Mouse (Mus musculus): Measurements from ENCODE around the gene Fastkd1. TPM values are rescaled to one million over a fixed set of nuclear protein-coding genes. Genes with fewer than 3 reads are reported as not detected.
"Not testable (repeated sequence)": the region's sequence is repeated elsewhere in the genome, so short reads cannot be mapped to it uniquely, and the experiment has no call there.

Fastkd1 gene
- total RNA-seq, 2 experiments from 2014 or later: 17.7 to 19.0 TPM

DNA sequence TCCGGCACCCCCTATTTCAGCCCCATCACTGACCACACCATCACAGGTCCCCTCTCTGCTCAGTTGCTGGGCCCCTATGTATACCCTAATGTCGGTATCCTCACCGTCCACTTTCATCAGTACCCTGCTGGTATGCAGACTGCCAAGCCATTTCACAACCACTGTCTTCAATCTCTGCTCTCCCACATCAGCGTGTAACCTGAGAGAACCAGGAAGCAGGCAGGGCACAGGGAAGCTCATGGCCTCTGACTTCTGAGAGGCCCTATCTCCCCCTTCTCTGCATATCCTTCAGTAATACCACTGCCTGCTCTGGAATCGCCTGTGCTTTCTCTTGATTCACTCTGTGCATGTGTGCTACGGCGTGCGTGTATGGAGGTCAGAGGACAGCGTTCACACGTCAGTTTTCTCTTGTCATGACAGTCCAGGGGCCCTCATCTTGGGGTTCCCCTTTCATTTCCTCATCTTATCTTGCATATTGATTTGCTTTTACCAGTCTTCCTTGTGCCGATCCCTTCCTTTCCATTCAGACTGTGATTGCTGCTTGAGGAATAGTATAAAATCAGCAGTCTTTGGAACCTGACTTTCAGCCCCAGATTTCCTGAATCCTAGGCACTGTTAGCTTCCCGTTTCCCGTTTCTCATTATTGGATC, 49.4 kb downstream of the Fastkd1 start:
- Histone ChIP-seq H3K27ac (no peak overlapping the region), H3K4me3 (no peak overlapping the region)
- DNase-seq (ENCODE audit: low spot score in 2 of 2): no peak
- TF ChIP-seq CTCF (conservative IDR thresholded peaks at IDR 0.05): no peak

DNA sequence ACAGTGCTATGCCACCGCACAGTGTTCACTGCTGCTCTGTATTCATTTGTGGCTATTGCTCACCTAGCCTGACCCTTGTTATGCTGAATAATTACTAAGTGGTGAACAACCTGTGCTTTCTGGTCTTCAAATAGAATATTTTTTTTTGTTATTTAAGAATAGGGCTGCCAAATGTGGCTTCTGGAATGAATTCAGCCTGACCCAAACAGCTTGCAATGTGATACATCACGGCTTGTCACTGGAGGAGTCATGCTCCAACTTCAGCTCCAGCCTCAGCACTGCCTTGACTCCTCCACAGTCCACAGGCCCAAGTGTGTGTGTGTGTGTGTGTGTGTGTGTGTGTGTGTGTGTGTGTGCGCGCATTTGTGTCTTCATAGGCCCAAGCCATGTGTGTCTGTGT, 54.0 kb downstream of the Fastkd1 start:
- TF ChIP-seq CTCF (conservative IDR thresholded peaks at IDR 0.05): no peak
- no peak overlapping the region for H3K4me3 ChIP-seq
- DNase-seq (ENCODE audit: low spot score in 2 of 2): no peak
- no peak overlapping the region for H3K27ac ChIP-seq

DNA sequence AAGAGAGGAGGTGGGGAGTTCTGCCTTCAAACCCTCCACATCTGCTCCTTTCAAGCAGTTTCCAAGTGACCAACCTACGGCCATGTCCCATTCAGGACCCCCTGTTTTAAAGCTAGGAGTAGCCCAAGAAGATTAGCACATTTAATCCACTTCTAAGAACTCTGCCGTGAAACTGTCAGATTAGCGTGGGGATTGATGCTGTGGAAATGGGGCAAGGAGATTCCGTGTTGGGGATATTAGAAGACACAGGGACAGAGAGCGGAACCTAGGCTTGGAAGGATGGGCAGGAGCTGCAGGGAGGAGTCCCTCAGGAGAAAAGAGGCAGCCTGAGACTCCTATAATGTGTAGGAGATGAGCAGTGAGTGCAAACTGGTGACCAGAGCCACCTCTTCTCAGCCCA, 63.6 kb downstream of the Fastkd1 start:
- TF ChIP-seq CTCF (conservative IDR thresholded peaks at IDR 0.05): no peak
- Histone ChIP-seq H3K4me3 (no peak overlapping the region), H3K27ac (no peak overlapping the region)
- no peak for DNase-seq (ENCODE audit: low spot score in 2 of 2)

DNA sequence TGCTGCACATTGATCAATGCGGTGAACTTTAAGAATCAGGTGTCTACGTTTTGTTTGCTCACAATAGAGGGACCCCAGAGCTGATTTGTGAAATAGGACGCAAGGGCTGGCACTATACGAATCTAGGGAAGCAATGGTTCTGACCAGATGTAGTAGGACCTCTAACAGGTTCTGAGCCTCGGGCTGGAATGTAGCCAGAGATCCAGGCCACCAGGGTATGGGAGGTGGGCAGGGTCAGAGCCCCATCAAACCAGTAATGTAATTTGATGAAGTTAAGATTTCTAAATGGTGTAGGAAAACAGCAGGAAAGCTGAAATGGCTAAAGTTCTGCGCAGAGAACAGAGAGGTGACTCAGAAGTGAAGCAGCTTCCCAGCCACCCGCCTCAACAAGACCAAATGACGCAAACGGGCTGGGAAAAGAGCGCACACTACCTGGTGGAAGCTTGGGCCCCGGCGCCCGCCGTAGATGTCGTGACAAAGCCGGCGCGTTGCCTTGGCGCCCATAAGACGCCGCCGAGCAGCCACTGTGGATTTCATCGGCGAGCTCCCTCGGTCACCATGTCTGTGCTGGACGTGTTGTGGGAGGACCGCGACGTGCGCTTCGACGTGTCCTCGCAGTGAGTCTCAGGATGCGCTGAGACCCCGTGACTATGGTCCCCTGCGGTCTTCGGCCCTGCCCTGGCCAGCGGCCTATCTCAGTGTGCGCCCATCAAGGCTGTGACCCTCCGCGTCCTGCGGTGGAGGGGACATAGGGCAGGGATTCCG, 66.4 kb downstream of the Fastkd1 start, which contains the start of gene Bbs5:
Gene Bbs5 (plus strand): TSS at position 446 of the 765 bp plus-strand sequence.
- TF ChIP-seq CTCF (conservative IDR thresholded peaks at IDR 0.05): no peak
- Histone ChIP-seq H3K27ac (peak within 1 kb of the TSS; percentile 83), H3K4me3 (peak within 1 kb of the TSS; percentile 84)
- DNase-seq (ENCODE audit: low spot score in 2 of 2): peak; percentile 94 to 95

DNA sequence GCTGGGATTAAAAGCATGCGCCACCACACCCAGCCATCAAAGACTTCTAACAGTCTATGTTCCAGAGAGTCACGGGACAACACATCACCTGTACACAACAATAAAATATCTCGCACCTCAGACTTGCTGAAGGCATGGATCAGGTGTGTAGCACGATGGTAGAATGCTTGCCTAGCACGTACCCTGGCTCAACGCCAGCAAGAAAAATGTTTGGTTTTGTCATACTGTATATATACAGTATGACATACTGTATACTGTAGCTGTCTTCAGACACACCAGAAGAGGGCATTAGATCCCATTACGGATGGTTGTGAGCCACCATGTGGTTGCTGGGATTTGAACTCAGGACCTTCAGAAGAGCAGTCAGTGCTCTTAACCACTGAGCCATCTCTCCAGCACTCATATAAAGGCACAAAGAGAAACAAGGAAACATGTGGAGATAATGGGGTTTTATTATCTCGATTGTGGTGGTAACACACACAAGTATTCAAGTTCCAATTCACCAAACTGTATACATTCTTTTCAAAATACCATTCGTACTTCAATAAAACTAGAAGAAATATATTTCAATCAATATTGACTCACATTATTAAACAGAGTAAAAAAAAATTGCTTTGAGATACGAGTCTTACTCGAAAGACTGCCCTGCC, 68.2 kb downstream of the Fastkd1 start:
- Histone ChIP-seq H3K4me3 (no peak overlapping the region), H3K27ac (no peak overlapping the region)
- DNase-seq (ENCODE audit: low spot score in 2 of 2): no peak
- no peak for TF ChIP-seq CTCF (conservative IDR thresholded peaks at IDR 0.05)

DNA sequence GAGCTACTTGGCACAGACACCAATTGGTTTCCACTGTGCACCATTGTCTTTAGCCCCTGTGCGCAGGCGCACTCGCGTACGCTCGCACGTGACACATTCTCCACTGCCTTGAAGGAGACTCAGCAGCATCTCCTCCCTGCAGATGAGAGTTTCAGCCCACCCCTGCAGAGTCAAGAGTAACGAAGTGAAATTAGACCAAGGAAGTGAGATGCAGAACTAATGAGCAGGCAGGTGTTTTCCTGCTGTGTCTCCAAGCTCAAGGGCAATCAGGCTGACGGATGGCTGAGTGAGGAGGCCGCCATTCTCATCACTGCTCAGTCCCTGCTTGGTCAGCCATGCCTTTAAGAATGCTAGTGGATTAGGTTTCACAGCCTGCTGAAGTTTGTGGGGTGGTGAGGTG, 73.2 kb downstream of the Fastkd1 start:
- no peak for DNase-seq (ENCODE audit: low spot score in 2 of 2)
- no peak for TF ChIP-seq CTCF (conservative IDR thresholded peaks at IDR 0.05)
- Histone ChIP-seq H3K4me3 (no peak overlapping the region), H3K27ac (no peak overlapping the region)

DNA sequence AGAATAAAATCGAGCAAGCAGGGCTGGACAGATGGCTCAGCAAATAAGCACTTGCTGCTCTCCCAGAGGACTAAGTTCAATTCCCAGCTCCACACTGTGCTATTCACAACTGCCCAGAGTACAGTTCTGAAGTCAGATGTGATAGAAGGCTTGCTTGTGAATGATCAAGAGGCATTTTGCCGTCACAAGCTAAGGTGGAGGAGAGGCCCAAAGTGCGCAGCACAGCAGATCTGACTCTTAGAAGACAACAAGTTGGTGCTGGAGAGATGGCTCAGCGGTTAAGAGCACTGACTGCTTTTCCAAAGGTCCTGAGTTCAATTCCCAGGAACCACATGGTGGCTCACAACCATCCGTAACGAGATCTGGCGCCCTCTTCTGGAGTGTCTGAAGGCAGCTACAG, 75.3 kb downstream of the Fastkd1 start:
- H3K4me3 ChIP-seq; H3K27ac ChIP-seq; DNase-seq (ENCODE audit: low spot score in 2 of 2): not testable (repeated sequence)
- peak; percentile 33; the same call in 1 of the 2 replicates for TF ChIP-seq CTCF (conservative IDR thresholded peaks at IDR 0.05)

Other genes with a start within 250 kb of the Fastkd1 start
- 1 to 10 TPM in 1 of 2 experiments, under 1 TPM in 1; 0.59 to 1.0 TPM for gene Lrp2, start 127.5 kb downstream of the Fastkd1 start, total RNA-seq (2021)
- gene Bbs5, start 66.3 kb downstream of the Fastkd1 start, total RNA-seq (2021): 10 to 100 TPM; 29.8 to 31.3 TPM
- under 1 TPM; 0.39 to 0.69 TPM for gene Klhl41, start 43.4 kb downstream of the Fastkd1 start, total RNA-seq (2021)
- gene Ppig, start 9.0 kb upstream of the Fastkd1 start, total RNA-seq (2021): 10 to 100 TPM; 67.7 to 67.8 TPM
- 1 to 10 TPM; 2.7 to 3.1 TPM for gene Ccdc173, start 76.1 kb upstream of the Fastkd1 start, total RNA-seq (2021)
- 10 to 100 TPM; 19.8 to 23.7 TPM for gene Phospho2, start 76.1 kb upstream of the Fastkd1 start, total RNA-seq (2021)
- 10 to 100 TPM; 43.8 to 44.3 TPM for gene Klhl23, start 108.4 kb upstream of the Fastkd1 start, total RNA-seq (2021)
- gene Ssb, start 148.0 kb upstream of the Fastkd1 start, total RNA-seq (2021): 100 to 1,000 TPM; 125 to 139 TPM
- 10 to 100 TPM; 14.1 to 15.6 TPM for gene Mettl5, start 172.1 kb upstream of the Fastkd1 start, total RNA-seq (2021)
- gene Ubr3, start 183.7 kb upstream of the Fastkd1 start, total RNA-seq (2021): 100 to 1,000 TPM; 121 to 128 TPM